Mouse (Mus musculus): Measurements from ENCODE around the gene Enho. TPM values are rescaled to one million over a fixed set of nuclear protein-coding genes. Genes with fewer than 3 reads are reported as not detected.

Gene Enho
- polyA plus RNA-seq, 1 experiment from 2014 or later = 25.0 TPM

DNA sequence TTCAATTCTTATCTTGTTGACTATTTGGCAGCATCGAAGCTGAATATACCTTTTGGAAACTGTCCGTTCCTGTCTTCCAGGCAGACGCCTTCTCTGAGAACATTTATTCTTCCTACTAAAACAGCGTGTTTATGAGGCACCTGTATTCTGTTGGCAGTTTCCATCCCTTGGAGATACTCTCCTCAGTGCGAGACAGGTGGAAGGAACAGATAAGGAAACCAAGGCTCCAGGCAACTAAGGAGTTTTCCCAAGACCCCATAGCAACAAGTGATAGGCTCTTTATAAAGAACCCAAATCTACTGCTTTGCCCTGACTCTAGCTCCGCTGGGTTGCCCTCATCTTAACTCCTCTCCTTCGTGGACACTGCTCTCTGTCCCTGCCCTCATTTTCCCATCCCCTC, 8.5 kb upstream of the Enho start:
- no peaks in the 10 kb centered on the region for H3K27me3 ChIP-seq (replicated peaks; ENCODE audit: insufficient read depth, low read length)
- no peaks in the 10 kb centered on the region for H3K36me3 ChIP-seq (ENCODE audit: insufficient read depth, low read length)
- WGBS = 55% methylated on average over 7 of the region's 7 CpGs
- no peak for ATAC-seq
- H3K4me3 ChIP-seq (ENCODE audit: low read depth, low read length) = no peak overlapping the region
- no peak for DNase-seq (ENCODE audit: low spot score)
- no peak overlapping the region for H3K9ac ChIP-seq (replicated peaks; ENCODE audit: low read depth)
- no peak overlapping the region for H3K27ac ChIP-seq (ENCODE audit: low read length)
- no peaks in the 10 kb centered on the region for H3K4me1 ChIP-seq (ENCODE audit: insufficient read depth, low read depth, low read length)
- no peak overlapping the region for H3K4me2 ChIP-seq (replicated peaks; ENCODE audit: low read depth, low read length)
- TF ChIP-seq EP300 (IDR thresholded peaks at IDR 0.05) (no peak), CTCF (IDR thresholded peaks at IDR 0.05) (no peak)
- H3K9me3 ChIP-seq (ENCODE audit: low read length) = no peaks in the 10 kb centered on the region

DNA sequence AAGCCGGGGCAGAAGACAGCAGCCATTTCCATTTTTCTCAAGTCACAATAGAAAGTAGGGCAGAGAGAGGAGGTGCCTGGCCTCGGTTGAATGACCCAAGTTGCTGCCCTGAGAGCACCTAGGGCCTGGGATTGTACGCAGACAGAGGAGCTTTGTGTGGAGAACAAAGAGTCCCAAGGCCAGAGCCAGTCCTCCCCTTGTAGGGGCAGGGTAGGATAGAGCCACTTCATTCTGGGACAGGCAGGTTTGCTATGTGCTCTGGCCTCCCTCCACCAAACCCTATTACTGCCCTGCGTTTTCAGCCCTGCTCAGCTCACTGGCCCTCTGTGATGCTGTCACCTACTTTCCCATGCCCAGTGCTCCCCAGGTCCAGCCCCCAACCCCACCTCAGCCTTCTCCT, 8.0 kb upstream of the Enho start:
- no peak overlapping the region for H3K9ac ChIP-seq (replicated peaks; ENCODE audit: low read depth)
- ATAC-seq = no peak
- H3K9me3 ChIP-seq (ENCODE audit: low read length) = no peaks in the 10 kb centered on the region
- H3K4me3 ChIP-seq (ENCODE audit: low read depth, low read length) = no peak overlapping the region
- H3K4me2 ChIP-seq (replicated peaks; ENCODE audit: low read depth, low read length) = no peak overlapping the region
- H3K27me3 ChIP-seq (replicated peaks; ENCODE audit: insufficient read depth, low read length) = no peaks in the 10 kb centered on the region
- TF ChIP-seq EP300 (IDR thresholded peaks at IDR 0.05) (no peak), CTCF (IDR thresholded peaks at IDR 0.05) (no peak)
- no peaks in the 10 kb centered on the region for H3K36me3 ChIP-seq (ENCODE audit: insufficient read depth, low read length)
- no peaks in the 10 kb centered on the region for H3K4me1 ChIP-seq (ENCODE audit: insufficient read depth, low read depth, low read length)
- no peak overlapping the region for H3K27ac ChIP-seq (ENCODE audit: low read length)
- no peak for DNase-seq (ENCODE audit: low spot score)
- WGBS = 42% methylated on average over 4 of the region's 4 CpGs

DNA sequence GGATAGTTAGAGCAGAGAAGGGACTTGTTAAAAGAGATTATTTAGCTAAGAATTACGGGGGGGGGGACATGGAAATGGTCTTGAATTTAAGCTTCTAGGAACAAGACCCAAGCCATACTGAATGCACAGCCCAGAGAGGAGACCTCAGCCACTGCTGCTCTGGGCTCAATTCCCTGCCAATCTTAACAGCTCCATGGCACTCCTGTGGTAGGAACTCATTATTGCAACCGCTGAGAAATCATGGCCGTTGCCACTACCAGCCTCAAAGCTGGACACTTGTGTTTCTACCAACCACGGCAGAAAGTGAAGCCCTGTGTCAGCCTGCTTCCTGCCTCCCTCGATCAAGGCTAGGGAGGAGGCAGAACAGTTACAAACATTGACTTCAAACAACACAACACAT, 5.4 kb upstream of the Enho start:
- peak; percentile 71 for ATAC-seq
- peak; percentile 74 for TF ChIP-seq CTCF (IDR thresholded peaks at IDR 0.05)
- TF ChIP-seq EP300 (IDR thresholded peaks at IDR 0.05) = no peak
- DNase-seq (ENCODE audit: low spot score) = peak; percentile 58
- 7% methylated on average over 5 of the region's 5 CpGs for WGBS
- H3K9ac ChIP-seq (replicated peaks; ENCODE audit: low read depth) = no peak overlapping the region
- H3K4me2 ChIP-seq (replicated peaks; ENCODE audit: low read depth, low read length) = no peak overlapping the region
- H3K36me3 ChIP-seq (ENCODE audit: insufficient read depth, low read length) = no peaks in the 10 kb centered on the region
- no peaks in the 10 kb centered on the region for H3K9me3 ChIP-seq (ENCODE audit: low read length)
- no peak overlapping the region for H3K4me3 ChIP-seq (ENCODE audit: low read depth, low read length)
- no peak overlapping the region for H3K27ac ChIP-seq (ENCODE audit: low read length)
- no peaks in the 10 kb centered on the region for H3K27me3 ChIP-seq (replicated peaks; ENCODE audit: insufficient read depth, low read length)
- no peaks in the 10 kb centered on the region for H3K4me1 ChIP-seq (ENCODE audit: insufficient read depth, low read depth, low read length)

DNA sequence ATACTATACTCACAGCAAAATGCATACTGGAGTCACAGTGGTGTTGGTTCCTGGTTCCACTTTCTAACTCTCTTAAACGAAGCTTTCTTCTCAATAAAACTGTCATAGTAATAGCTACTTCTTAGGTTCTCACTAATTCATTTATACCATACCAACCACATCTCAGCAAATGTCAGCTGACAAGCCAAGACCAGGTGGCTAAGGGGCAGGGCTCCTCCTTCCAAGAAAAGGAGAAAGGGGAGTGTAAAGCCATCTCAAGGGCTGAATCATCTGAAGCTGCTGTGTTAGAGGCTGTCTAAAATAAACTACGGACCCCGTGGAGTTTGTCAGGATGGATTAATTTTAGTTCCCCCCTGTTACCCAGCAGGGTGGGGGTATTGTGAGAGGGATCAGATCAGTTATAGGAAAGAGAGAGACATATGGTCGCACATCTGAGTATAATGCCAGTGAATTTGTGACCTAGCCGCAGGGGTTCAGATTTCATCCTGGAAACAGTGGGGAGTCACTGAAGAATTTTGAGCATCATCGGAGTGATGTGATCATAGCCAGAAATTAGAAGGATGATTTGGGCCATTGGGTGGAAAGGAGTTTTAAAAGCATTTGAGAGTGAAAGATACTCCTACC, 1.2 kb upstream of the Enho start:
- TF ChIP-seq CTCF (IDR thresholded peaks at IDR 0.05) (no peak), EP300 (IDR thresholded peaks at IDR 0.05) (no peak)
- Histone ChIP-seq H3K4me1 (ENCODE audit: insufficient read depth, low read depth, low read length) (no peaks in the 10 kb centered on the region), H3K9ac (replicated peaks; ENCODE audit: low read depth) (no peak overlapping the region), H3K27ac (ENCODE audit: low read length) (no peak overlapping the region), H3K9me3 (ENCODE audit: low read length) (no peaks in the 10 kb centered on the region), H3K4me2 (replicated peaks; ENCODE audit: low read depth, low read length) (no peak overlapping the region), H3K4me3 (ENCODE audit: low read depth, low read length) (no peak overlapping the region), H3K27me3 (replicated peaks; ENCODE audit: insufficient read depth, low read length) (no peaks in the 10 kb centered on the region; the same call in 1 of the 2 replicates), H3K36me3 (ENCODE audit: insufficient read depth, low read length) (no peaks in the 10 kb centered on the region)
- DNase-seq (ENCODE audit: low spot score) (no peak), ATAC-seq (no peak)
- WGBS = 85% methylated on average over 6 of the region's 6 CpGs

- peak overlapping the region; percentile 55 for H3K4me3 ChIP-seq (ENCODE audit: low read depth, low read length)
Measured at GRCm38 (mm10) chr4:41639214-41639841, 796 bp downstream of the Enho start.

GRCm38 (mm10) chr4:41638828-41639213, 1.3 kb downstream of the Enho start:
- Histone ChIP-seq H3K4me1 (ENCODE audit: insufficient read depth, low read depth, low read length) (no peaks in the 10 kb centered on the region), H3K27me3 (replicated peaks; ENCODE audit: insufficient read depth, low read length) (no peaks in the 10 kb centered on the region; the same call in 1 of the 2 replicates), H3K36me3 (ENCODE audit: insufficient read depth, low read length) (no peaks in the 10 kb centered on the region), H3K27ac (ENCODE audit: low read length) (no peak overlapping the region), H3K9me3 (ENCODE audit: low read length) (no peaks in the 10 kb centered on the region), H3K4me2 (replicated peaks; ENCODE audit: low read depth, low read length) (no peak overlapping the region), H3K4me3 (ENCODE audit: low read depth, low read length) (no peak overlapping the region), H3K9ac (replicated peaks; ENCODE audit: low read depth) (no peak overlapping the region)
- no peak for TF ChIP-seq CTCF (IDR thresholded peaks at IDR 0.05)
- TF ChIP-seq EP300 (IDR thresholded peaks at IDR 0.05) = no peak
- ATAC-seq (no peak), DNase-seq (ENCODE audit: low spot score) (no peak)
- WGBS = 90% methylated on average over 6 of the region's 6 CpGs

More at GRCm38 (mm10) chr4:41639214-41639841, 796 bp downstream of the Enho start:
- Histone ChIP-seq H3K27me3 (replicated peaks; ENCODE audit: insufficient read depth, low read length) (no peaks in the 10 kb centered on the region; the same call in 1 of the 2 replicates), H3K4me2 (replicated peaks; ENCODE audit: low read depth, low read length) (peak overlapping the region; percentile 90), H3K27ac (ENCODE audit: low read length) (peak overlapping the region; percentile 64; the same call in 1 of the 2 replicates), H3K9ac (replicated peaks; ENCODE audit: low read depth) (peak overlapping the region; percentile 73), H3K9me3 (ENCODE audit: low read length) (no peaks in the 10 kb centered on the region), H3K4me1 (ENCODE audit: insufficient read depth, low read depth, low read length) (no peaks in the 10 kb centered on the region), H3K36me3 (ENCODE audit: insufficient read depth, low read length) (no peaks in the 10 kb centered on the region)
- WGBS = 23% methylated on average over 10 of the region's 10 CpGs
- ATAC-seq (no peak), DNase-seq (ENCODE audit: low spot score) (no peak)
- TF ChIP-seq CTCF (IDR thresholded peaks at IDR 0.05) (no peak), EP300 (IDR thresholded peaks at IDR 0.05) (no peak)

Data from lung, postnatal 0 days (tissue).